Mouse (Mus musculus) forebrain, embryonic 11.5 days (tissue): Measurements from ENCODE around the gene Paqr5. TPM values are rescaled to one million over a fixed set of nuclear protein-coding genes. Genes with fewer than 3 reads are reported as not detected.
A peak's percentile ranks its signal among the peaks of the same experiment; 100 is the strongest.

ENCODE experiments used
- ATAC-seq: fragments of 200-750 bp; cut with Nextera tagmentation; replicated peaks from 2 replicates; pipeline ENCODE4 v1.8.0; 2017; ENCODE audit warnings: moderate TSS enrichment; ENCODE audit not compliant: low FRiP score
- DNase-seq: peaks from one replicate; pipeline ENCODE4 v3.0.0-alpha.2; 2017; ENCODE audit warnings: low spot score
- H3K27ac ChIP-seq: fragments of 300-500 bp; sonication (generic); 2 replicates; pipeline ENCODE4 v1.5.1; 2014; ENCODE audit warnings: low read depth, low read length
- H3K27me3 ChIP-seq: fragments of 300-500 bp; sonication (generic); 2 replicates; pipeline ENCODE4 v1.6.1; 2014; ENCODE audit warnings: mild to moderate bottlenecking, low read length, mixed read lengths; ENCODE audit not compliant: control insufficient read depth, insufficient read depth
- H3K36me3 ChIP-seq: fragments of 300-500 bp; sonication (generic); 2 replicates; pipeline ENCODE4 v1.6.1; 2014; ENCODE audit warnings: mild to moderate bottlenecking, low read length, moderate library complexity, mixed read lengths; ENCODE audit not compliant: control insufficient read depth, insufficient read depth
- H3K4me1 ChIP-seq: fragments of 300-500 bp; sonication (generic); replicated peaks from 2 replicates; pipeline ENCODE4 v1.6.1; 2014; ENCODE audit warnings: low read length, mixed read lengths; ENCODE audit not compliant: control insufficient read depth, insufficient read depth
- H3K4me2 ChIP-seq: fragments of 300-500 bp; sonication (generic); 2 replicates; pipeline ENCODE4 v1.6.1; 2014; ENCODE audit warnings: low read depth, mild to moderate bottlenecking, low read length, moderate library complexity, mixed read lengths; ENCODE audit not compliant: severe bottlenecking
- H3K4me3 ChIP-seq: fragments of 300-500 bp; sonication (generic); 2 replicates; pipeline ENCODE4 v1.5.1; 2014; ENCODE audit warnings: low read depth, low read length
- H3K9ac ChIP-seq: fragments of 300-500 bp; sonication (generic); 2 replicates; pipeline ENCODE4 v1.6.1; 2014; ENCODE audit warnings: low read length
- H3K9me3 ChIP-seq: fragments of 300-500 bp; sonication (generic); 2 replicates; pipeline ENCODE4 v1.6.1; 2016; ENCODE audit warnings: low read length, mixed read lengths; ENCODE audit not compliant: control insufficient read depth
- WGBS: fragments of 180-500 bp; shearing (Covaris S2); extraction: QIAGEN DNeasy Blood & Tissue Kit; methylation state at CpG from one replicate; pipeline ENCODE4 v1.1.7; 2014; 5-methylcytosine and 5-hydroxymethylcytosine counted together
- polyA plus RNA-seq: library from polyadenylated mRNA; unstranded; fragments of >200 nt; fragmentation: Nextera tagmentation; extraction: Ambion mirVana; gene quantifications from 2 replicates; pipeline ENCODE4 v1.2.1, GENCODE M21; 2014

The Paqr5 gene
- polyA plus RNA-seq, 1 experiment from 2014 or later: 0.60 TPM

DNA sequence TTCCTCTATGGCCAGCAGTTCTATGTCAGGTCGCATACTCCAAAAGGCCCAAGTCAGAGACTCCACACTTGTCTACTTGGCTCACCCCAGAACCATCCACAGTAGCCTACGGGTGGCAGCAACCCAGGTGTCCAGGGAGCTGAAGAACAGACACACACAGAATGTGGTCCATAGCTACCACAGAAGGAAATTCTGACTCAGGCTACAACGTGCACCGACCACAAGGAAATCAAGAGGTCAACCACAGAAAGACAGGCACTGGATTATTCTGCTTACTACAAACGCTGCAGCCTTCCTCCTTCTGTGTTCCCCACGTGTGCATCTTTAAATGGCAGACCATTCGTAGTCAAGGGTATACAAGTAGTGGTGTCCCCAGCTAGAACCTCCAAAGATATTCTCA, 6.4 kb downstream of the Paqr5 start:
- no peak overlapping the region for H3K4me2 ChIP-seq
- DNase-seq (no peak), ATAC-seq (no peak)
- 84% methylated on average over 7 of the region's 7 CpGs for WGBS
- H3K27me3 ChIP-seq: peaks cover 3% of the 10 kb centered on the region; the same call in 1 of the 2 replicates
- no peaks in the 10 kb centered on the region for H3K4me1 ChIP-seq
- no peaks in the 10 kb centered on the region for H3K36me3 ChIP-seq
- no peak overlapping the region for H3K27ac ChIP-seq
- no peak overlapping the region for H3K9ac ChIP-seq
- no peak overlapping the region for H3K4me3 ChIP-seq
- H3K9me3 ChIP-seq: no peaks in the 10 kb centered on the region

DNA sequence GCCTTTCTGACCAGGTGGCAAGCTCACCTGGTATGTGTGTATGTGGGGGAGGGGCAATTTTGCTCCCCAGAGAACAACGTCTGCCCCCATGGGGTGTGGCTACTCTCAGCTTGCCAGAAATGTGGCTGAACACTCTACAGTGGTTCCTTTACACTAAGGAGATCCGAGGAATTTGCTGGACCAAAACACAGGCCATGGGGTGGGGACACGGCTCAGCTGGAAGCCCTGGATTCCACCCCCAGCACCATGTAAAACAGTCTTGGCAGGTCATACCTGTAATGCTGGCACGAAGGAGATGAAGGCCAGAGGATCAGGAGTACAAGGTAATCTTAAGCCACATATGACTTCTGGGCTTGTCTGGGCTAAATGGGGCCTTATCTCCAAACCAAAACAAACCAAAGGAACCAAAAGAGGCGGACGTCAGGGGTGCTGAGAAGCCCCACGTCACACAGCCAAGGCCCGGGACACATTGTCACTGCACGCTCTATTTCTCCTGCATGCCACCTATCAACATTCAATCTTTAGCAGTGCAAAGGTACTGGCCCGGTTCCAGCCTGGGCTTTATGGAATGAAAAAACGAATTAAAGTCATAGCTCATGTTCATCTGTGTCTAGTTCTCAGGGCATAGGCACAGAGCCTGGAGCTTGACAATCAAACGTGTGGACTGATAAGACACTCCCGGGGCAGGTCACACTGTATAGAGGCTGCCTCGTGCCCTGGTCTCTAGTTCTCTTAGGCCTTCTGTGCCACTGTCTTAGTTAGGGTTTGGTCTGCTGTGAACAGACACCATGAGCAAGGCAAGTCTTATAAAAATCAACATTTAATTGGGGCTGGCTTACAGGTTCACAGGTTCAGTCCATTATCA, 8.2 kb downstream of the Paqr5 start:
- Histone ChIP-seq H3K27me3 (no peaks in the 10 kb centered on the region), H3K9ac (no peak overlapping the region), H3K4me3 (no peak overlapping the region), H3K4me2 (no peak overlapping the region), H3K27ac (no peak overlapping the region), H3K4me1 (no peaks in the 10 kb centered on the region), H3K9me3 (no peaks in the 10 kb centered on the region), H3K36me3 (no peaks in the 10 kb centered on the region)
- 85% methylated on average over 14 of the region's 14 CpGs for WGBS
- ATAC-seq (no peak), DNase-seq (no peak)

DNA sequence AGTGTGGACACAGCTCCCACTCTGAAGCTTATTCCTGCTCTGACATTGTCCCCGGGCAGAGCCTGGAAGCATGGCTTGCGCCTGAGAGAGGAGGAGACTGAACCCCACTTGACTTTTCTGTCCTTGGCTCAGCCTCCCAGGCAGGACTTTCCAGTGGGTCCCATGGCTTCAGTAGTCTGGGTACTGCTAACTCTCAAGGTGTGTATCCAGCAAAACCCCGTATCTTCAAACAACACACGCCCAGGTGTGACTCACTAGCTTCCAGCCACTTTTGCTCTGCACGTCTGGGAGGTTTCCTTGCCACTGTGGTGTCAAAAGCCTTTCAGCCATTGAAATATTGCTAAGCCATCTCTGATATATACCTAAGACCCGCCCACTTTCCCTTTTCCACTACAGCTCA, 9.3 kb downstream of the Paqr5 start:
- no peak overlapping the region for H3K4me3 ChIP-seq
- H3K4me1 ChIP-seq: no peaks in the 10 kb centered on the region
- no peaks in the 10 kb centered on the region for H3K27me3 ChIP-seq
- H3K9ac ChIP-seq: no peak overlapping the region
- ATAC-seq (no peak), DNase-seq (no peak)
- no peak overlapping the region for H3K27ac ChIP-seq
- H3K9me3 ChIP-seq: no peaks in the 10 kb centered on the region
- H3K36me3 ChIP-seq: no peaks in the 10 kb centered on the region
- H3K4me2 ChIP-seq: no peak overlapping the region
- 86% methylated on average over 6 of the region's 6 CpGs for WGBS

- no peaks in the 10 kb centered on the region for H3K36me3 ChIP-seq
- H3K9ac ChIP-seq: no peak overlapping the region
- H3K4me2 ChIP-seq: no peak overlapping the region
- H3K9me3 ChIP-seq: no peaks in the 10 kb centered on the region
- ATAC-seq (no peak), DNase-seq (no peak)
- WGBS: 60% methylated on average over 3 of the region's 3 CpGs
- H3K27me3 ChIP-seq: no peaks in the 10 kb centered on the region
- no peak overlapping the region for H3K4me3 ChIP-seq
- H3K27ac ChIP-seq: no peak overlapping the region
- no peaks in the 10 kb centered on the region for H3K4me1 ChIP-seq
These were observed 11.2 kb downstream of the Paqr5 start for GRCm38 (mm10) chr9:62015504-62015903.

GRCm38 (mm10) chr9:62013316-62014097, 13.1 kb downstream of the Paqr5 start:
- no peak overlapping the region for H3K27ac ChIP-seq
- 76% methylated on average over 12 of the region's 12 CpGs for WGBS
- no peak for ATAC-seq
- H3K36me3 ChIP-seq: no peaks in the 10 kb centered on the region
- no peaks in the 10 kb centered on the region for H3K9me3 ChIP-seq
- H3K4me3 ChIP-seq: no peak overlapping the region
- H3K4me1 ChIP-seq: no peaks in the 10 kb centered on the region
- DNase-seq: no peak
- H3K27me3 ChIP-seq: no peaks in the 10 kb centered on the region
- H3K9ac ChIP-seq: no peak overlapping the region
- H3K4me2 ChIP-seq: no peak overlapping the region

DNA sequence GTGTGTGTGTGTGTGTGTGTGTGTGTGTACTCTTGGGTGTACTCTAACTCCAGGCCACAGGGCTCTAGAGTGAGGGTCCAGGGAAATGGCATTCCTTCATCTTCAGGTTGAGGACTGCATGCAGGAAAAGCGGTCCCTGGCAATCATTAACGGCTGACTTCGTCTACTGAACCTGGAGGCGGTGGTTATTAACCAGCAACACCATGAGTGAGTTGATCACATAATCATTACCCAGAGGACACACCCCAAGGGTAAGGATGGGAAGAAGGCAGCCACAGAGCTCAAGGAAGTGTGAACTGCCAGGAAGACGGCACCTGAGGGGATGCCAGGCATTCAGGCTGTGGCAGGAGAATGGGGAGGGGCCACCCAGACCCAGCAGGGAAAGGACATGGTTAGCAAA, 18.3 kb downstream of the Paqr5 start:
- H3K4me2 ChIP-seq: no peak overlapping the region
- no peak overlapping the region for H3K27ac ChIP-seq
- WGBS: 85% methylated on average over 5 of the region's 5 CpGs
- H3K9me3 ChIP-seq: no peaks in the 10 kb centered on the region
- H3K9ac ChIP-seq: no peak overlapping the region
- no peaks in the 10 kb centered on the region for H3K36me3 ChIP-seq
- ATAC-seq: no peak
- no peaks in the 10 kb centered on the region for H3K27me3 ChIP-seq
- no peak overlapping the region for H3K4me3 ChIP-seq
- peaks cover 3% of the 10 kb centered on the region; the same call in 1 of the 2 replicates for H3K4me1 ChIP-seq
- no peak for DNase-seq

DNA sequence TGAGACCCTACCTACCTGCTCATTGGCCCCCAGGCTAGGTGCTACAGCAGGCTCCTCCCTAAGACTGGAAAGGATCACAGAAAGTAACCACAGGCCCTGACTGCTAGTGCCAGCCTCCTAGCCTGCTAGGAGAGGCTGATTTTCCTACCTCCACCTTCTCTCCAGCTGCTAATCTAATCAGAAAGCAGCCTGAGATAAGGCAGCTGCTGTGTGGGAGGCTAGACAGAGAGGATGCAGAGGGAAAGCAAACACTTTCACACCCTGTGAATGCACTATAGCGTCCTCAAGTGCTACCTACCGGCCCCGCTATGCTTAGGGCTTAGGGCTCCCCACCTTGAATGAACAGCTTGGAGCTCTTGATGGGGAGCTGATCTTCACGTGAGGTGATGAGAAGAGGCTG, 19.6 kb downstream of the Paqr5 start:
- ATAC-seq: no peak
- Histone ChIP-seq H3K36me3 (no peaks in the 10 kb centered on the region), H3K9ac (no peak overlapping the region), H3K4me1 (peaks cover 3% of the 10 kb centered on the region; the same call in 1 of the 2 replicates), H3K4me2 (no peak overlapping the region), H3K27me3 (no peaks in the 10 kb centered on the region), H3K9me3 (no peaks in the 10 kb centered on the region), H3K27ac (no peak overlapping the region), H3K4me3 (no peak overlapping the region)
- 67% methylated on average over 4 of the region's 4 CpGs for WGBS
- DNase-seq: no peak

DNA sequence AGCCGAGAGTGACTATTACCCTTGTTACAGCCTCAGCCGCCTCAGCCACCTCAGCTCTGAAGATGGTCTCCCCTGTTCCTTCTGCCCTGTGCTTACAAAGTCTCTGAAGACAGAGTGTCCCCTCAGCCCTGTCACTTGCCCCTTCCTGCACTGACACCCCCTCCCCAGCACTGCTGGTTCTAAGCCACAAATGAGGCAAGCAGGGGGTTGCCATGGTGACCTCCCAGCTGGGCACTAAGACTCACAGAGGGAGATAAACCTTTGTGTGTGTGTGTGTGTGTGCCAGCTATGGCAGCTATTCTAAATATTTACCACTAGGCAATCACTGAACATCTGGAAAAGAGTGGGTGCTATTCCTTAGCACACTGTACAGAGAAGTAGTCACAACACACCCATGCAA, 23.0 kb downstream of the Paqr5 start:
- no peak overlapping the region for H3K27ac ChIP-seq
- no peak overlapping the region for H3K4me3 ChIP-seq
- WGBS: 48% methylated on average over 2 of the region's 2 CpGs
- peak; percentile 59 for DNase-seq
- no peak overlapping the region for H3K4me2 ChIP-seq
- no peaks in the 10 kb centered on the region for H3K36me3 ChIP-seq
- H3K9me3 ChIP-seq: no peaks in the 10 kb centered on the region
- no peak overlapping the region for H3K9ac ChIP-seq
- no peaks in the 10 kb centered on the region for H3K27me3 ChIP-seq
- peaks cover 3% of the 10 kb centered on the region; the same call in 1 of the 2 replicates for H3K4me1 ChIP-seq
- ATAC-seq: no peak
